ENCODE assay signal across 12 mouse cellular contexts in the genomic region with DNA sequence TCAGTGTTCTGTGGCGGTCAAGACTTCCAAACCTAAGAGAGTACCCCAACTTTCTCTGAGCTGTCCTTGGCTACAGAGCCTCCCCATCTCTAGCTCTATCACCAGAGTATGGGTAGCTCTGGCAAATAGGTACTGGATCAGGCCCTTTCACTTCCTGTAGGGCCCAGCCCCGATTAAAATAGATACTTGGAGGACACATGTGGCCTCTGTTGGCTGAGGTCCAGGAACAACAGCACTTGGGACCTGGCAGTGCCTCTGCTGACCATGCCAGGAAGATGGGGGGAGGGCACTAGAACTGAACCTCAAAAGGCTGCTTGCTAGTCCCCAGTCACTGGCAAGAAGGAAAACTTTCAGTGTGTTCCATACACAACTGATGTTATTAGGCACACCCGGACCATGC. TPM values are rescaled to one million over a fixed set of nuclear protein-coding genes. Genes with fewer than 3 reads are reported as not detected.
DNase-seq lines count a peak whose midpoint lies in the region; ATAC-seq and TF ChIP-seq lines count a peak whose summit lies in the region.
"Had no signal": no experiment of that assay in that cellular context is flagged by ENCODE, and none has a peak within 500 bp of the region (broad histone marks: within the 10 kb centered on the region; RNA-seq: fewer than 3 reads in every experiment).

No protein-coding gene starts in this region.

- peak; percentile 78 for DNase-seq in liver, adult 2 months (ENCODE audit: extremely low read depth, low read depth, low spot score)
- DNase-seq in liver, embryonic 11.5 days (ENCODE audit: low spot score), result no peak
- DNase-seq in adrenal gland, postnatal 14 days, result peak; percentile 72
- peak; percentile 46 to 73 for DNase-seq in kidney, postnatal 36 days
- DNase-seq in forebrain, embryonic 14.5 days (ENCODE audit: low spot score), result no peak
- DNase-seq in thymus, postnatal 4 days, result no peak
- DNase-seq in cerebellum, postnatal 25 days, result no peak
- DNase-seq: midbrain, embryonic 14.5 days; spleen, adult 18-20 months had no signal

- H3K4me2 ChIP-seq in liver, embryonic 11.5 days, result no peak overlapping the region
- 0 out of 2 replicates have a peak overlapping the region, but pooled peaks have one; percentile 11 for H3K4me2 ChIP-seq in heart, embryonic 14.5 days (ENCODE audit: low read length)
- H3K4me2 ChIP-seq in forebrain, embryonic 14.5 days (ENCODE audit: low read length), result no peak overlapping the region
- H3K4me2 ChIP-seq: liver, embryonic 15.5 days had no signal

- TF ChIP-seq POLR2A in liver, adult 2 months (IDR thresholded peaks at IDR 0.05; ENCODE audit: extremely low read depth, insufficient read depth, low read length), result no peak

- no peak overlapping the region for H3K4me3 ChIP-seq in liver, adult 2 months (ENCODE audit: insufficient read depth, low read depth, low read length)
- no peak overlapping the region for H3K4me3 ChIP-seq in liver, embryonic 11.5 days (ENCODE audit: low read depth, low read length)
- H3K4me3 ChIP-seq in heart, embryonic 14.5 days (ENCODE audit: control insufficient read depth in 1 of 2, insufficient read depth in 1 of 2, low read depth in 1 of 2, low read length in 2 of 2), result no peak overlapping the region
- H3K4me3 ChIP-seq in forebrain, embryonic 14.5 days (ENCODE audit: low read depth, low read length), result no peak overlapping the region
- H3K4me3 ChIP-seq: liver, embryonic 15.5 days had no signal

- no peak for ATAC-seq in liver, embryonic 11.5 days (replicated peaks; ENCODE audit: low FRiP score)
- ATAC-seq in heart, embryonic 14.5 days (ENCODE audit: insufficient number of reproducible peaks, insufficient read depth, low FRiP score, low read depth), result no peak; the same call in 1 of the 2 replicates
- no peak for ATAC-seq in forebrain, embryonic 14.5 days

- H3K9ac ChIP-seq in liver, adult 2 months (ENCODE audit: low read depth, low read length), result no peak overlapping the region
- no peak overlapping the region for H3K9ac ChIP-seq in liver, embryonic 11.5 days (ENCODE audit: low read depth, low read length)
- no peak overlapping the region for H3K9ac ChIP-seq in heart, embryonic 14.5 days (ENCODE audit: low read length)
- no peak overlapping the region for H3K9ac ChIP-seq in forebrain, embryonic 14.5 days (ENCODE audit: low read length)
- H3K9ac ChIP-seq: liver, embryonic 15.5 days had no signal

- H3K9me3 ChIP-seq in liver, embryonic 11.5 days (ENCODE audit: control insufficient read depth, low read length), result no peaks in the 10 kb centered on the region
- no peaks in the 10 kb centered on the region for H3K9me3 ChIP-seq in heart, embryonic 14.5 days (ENCODE audit: control insufficient read depth, low read length)
- no peaks in the 10 kb centered on the region for H3K9me3 ChIP-seq in forebrain, embryonic 14.5 days (replicated peaks; ENCODE audit: control insufficient read depth, low read length)
- H3K9me3 ChIP-seq: liver, embryonic 15.5 days had no signal

- WGBS in liver, adult 2 months, result 63% methylated on average over 3 of the region's 3 CpGs
- WGBS in liver, embryonic 11.5 days, result 90% methylated on average over 3 of the region's 3 CpGs
- 68% methylated on average over 3 of the region's 3 CpGs for WGBS in heart, embryonic 14.5 days
- WGBS in forebrain, embryonic 14.5 days, result 86% methylated on average over 3 of the region's 3 CpGs

- H3K79me2 ChIP-seq in liver, adult 2 months (ENCODE audit: control insufficient read depth, insufficient read depth, low read length), result peaks cover 7% of the 10 kb centered on the region; the same call in 1 of the 2 replicates

- no peaks in the 10 kb centered on the region for H3K27me3 ChIP-seq in liver, adult 2 months (ENCODE audit: control insufficient read depth, insufficient read depth, low read length)
- no peaks in the 10 kb centered on the region for H3K27me3 ChIP-seq in liver, embryonic 11.5 days (replicated peaks; ENCODE audit: control insufficient read depth, insufficient read depth, low read length)
- H3K27me3 ChIP-seq in heart, embryonic 14.5 days (ENCODE audit: control insufficient read depth, insufficient read depth, low read length), result no peaks in the 10 kb centered on the region
- no peaks in the 10 kb centered on the region for H3K27me3 ChIP-seq in forebrain, embryonic 14.5 days (replicated peaks; ENCODE audit: control insufficient read depth, insufficient read depth, low read length)
- H3K27me3 ChIP-seq: liver, embryonic 15.5 days had no signal

- H3K36me3 ChIP-seq in liver, adult 2 months (ENCODE audit: control insufficient read depth, insufficient read depth, low read length), result peaks cover 20% of the 10 kb centered on the region
- 0 out of 2 replicates have a peak, but pooled peaks cover 4% of the 10 kb centered on the region for H3K36me3 ChIP-seq in liver, embryonic 11.5 days (ENCODE audit: control insufficient read depth, insufficient read depth, low read length)
- H3K36me3 ChIP-seq in heart, embryonic 14.5 days (ENCODE audit: control insufficient read depth, insufficient read depth, low read length), result peaks cover 9% of the 10 kb centered on the region
- 0 out of 2 replicates have a peak, but pooled peaks cover 5% of the 10 kb centered on the region for H3K36me3 ChIP-seq in forebrain, embryonic 14.5 days (ENCODE audit: control insufficient read depth, insufficient read depth, low read length)

- peaks cover 3% of the 10 kb centered on the region for H3K4me1 ChIP-seq in liver, adult 2 months (ENCODE audit: control insufficient read depth, insufficient read depth, low read length)
- no peaks in the 10 kb centered on the region for H3K4me1 ChIP-seq in liver, embryonic 11.5 days (replicated peaks; ENCODE audit: control insufficient read depth, insufficient read depth, low read length)
- peaks cover 5 to 23% of the 10 kb centered on the region in 2 experiments for H3K4me1 ChIP-seq in heart, embryonic 14.5 days (ENCODE audit: control insufficient read depth in 2 of 2, insufficient read depth in 2 of 2, low read length in 2 of 2)
- H3K4me1 ChIP-seq in forebrain, embryonic 14.5 days (ENCODE audit: control insufficient read depth, insufficient read depth, low read length), result no peaks in the 10 kb centered on the region

- no peak for TF ChIP-seq CTCF in liver, adult 2 months (IDR thresholded peaks at IDR 0.05; ENCODE audit: low read depth, low read length)

- H3K27ac ChIP-seq in liver, adult 2 months (replicated peaks; ENCODE audit: insufficient read depth, low read depth, low read length), result no peak overlapping the region
- no peak overlapping the region for H3K27ac ChIP-seq in liver, embryonic 11.5 days (ENCODE audit: low read depth, low read length)
- peak overlapping the region in 1 of 2 experiments; percentile 12; a peak in 1 of 4 replicates for H3K27ac ChIP-seq in heart, embryonic 14.5 days (replicated peaks in 1 of 2; ENCODE audit: control insufficient read depth in 1 of 2, insufficient read depth in 1 of 2, low read depth in 2 of 2, low read length in 2 of 2)
- H3K27ac ChIP-seq in forebrain, embryonic 14.5 days (ENCODE audit: low read depth, low read length), result no peak overlapping the region
- H3K27ac ChIP-seq: kidney, postnatal 0 days; liver, embryonic 15.5 days had no signal

RNA-seq across cellular contexts. Expression of a gene that starts 13.9 kb away (rescaled TPM):
- total RNA-seq in liver, adult 2 months (2014; rRNA removed), result 42.4 and 58.0 TPM in 2 replicates
- 52.6 and 57.1 TPM in 2 replicates for polyA plus RNA-seq in liver, adult 2 months (2012; rRNA removed)
- polyA plus RNA-seq in liver, embryonic 11.5 days (2014; fragmentation: Nextera tagmentation; extraction: Ambion mirVana), result 104 and 109 TPM in 2 replicates
- 30.2 and 30.5 TPM in 2 replicates for total RNA-seq in adrenal gland, postnatal 14 days (2021)
- 65.0 and 67.9 TPM in 2 replicates for polyA plus RNA-seq in heart, embryonic 14.5 days (2014; fragmentation: Nextera tagmentation; extraction: Ambion mirVana)
- 78.7 and 81.3 TPM in 2 replicates for polyA plus RNA-seq in forebrain, embryonic 14.5 days (2014; fragmentation: Nextera tagmentation; extraction: Ambion mirVana)

RNA-seq across cellular contexts. Expression of a gene that starts 14.0 kb away (rescaled TPM):
- total RNA-seq in liver, adult 2 months (2014; rRNA removed), result 14.1 and 18.5 TPM in 2 replicates
- 17.1 and 18.4 TPM in 2 replicates for polyA plus RNA-seq in liver, adult 2 months (2012; rRNA removed)
- 13.8 and 15.5 TPM in 2 replicates for polyA plus RNA-seq in liver, embryonic 11.5 days (2014; fragmentation: Nextera tagmentation; extraction: Ambion mirVana)
- 30.0 and 30.2 TPM in 2 replicates for total RNA-seq in adrenal gland, postnatal 14 days (2021)
- 31.8 and 32.3 TPM in 2 replicates for polyA plus RNA-seq in heart, embryonic 14.5 days (2014; fragmentation: Nextera tagmentation; extraction: Ambion mirVana)
- polyA plus RNA-seq in forebrain, embryonic 14.5 days (2014; fragmentation: Nextera tagmentation; extraction: Ambion mirVana), result 46.8 and 47.8 TPM in 2 replicates

RNA-seq across cellular contexts. Expression of a gene that starts 44.9 kb away (rescaled TPM):
- total RNA-seq in liver, adult 2 months (2014; rRNA removed), result 8.3 and 11.7 TPM in 2 replicates
- 6.0 and 8.0 TPM in 2 replicates for polyA plus RNA-seq in liver, adult 2 months (2012; rRNA removed)
- polyA plus RNA-seq in liver, embryonic 11.5 days (2014; fragmentation: Nextera tagmentation; extraction: Ambion mirVana), result 29.0 and 30.8 TPM in 2 replicates
- 32.9 and 37.4 TPM in 2 replicates for total RNA-seq in adrenal gland, postnatal 14 days (2021)
- polyA plus RNA-seq in heart, embryonic 14.5 days (2014; fragmentation: Nextera tagmentation; extraction: Ambion mirVana), result 20.9 and 22.0 TPM in 2 replicates
- 26.3 and 31.3 TPM in 2 replicates for polyA plus RNA-seq in forebrain, embryonic 14.5 days (2014; fragmentation: Nextera tagmentation; extraction: Ambion mirVana)

Comparison
In these comparisons a context has a peak if more than half of its experiments do, and no peak if none do; other contexts are left out.
1. DNase-seq: peak in liver, adult 2 months (single experiment), adrenal gland, postnatal 14 days (single experiment) and kidney, postnatal 36 days (2 of 2); none in liver, embryonic 11.5 days (single experiment), forebrain, embryonic 14.5 days (single experiment), thymus, postnatal 4 days (single experiment) and cerebellum, postnatal 25 days (0 of 2).